Mouse (Mus musculus) megakaryocyte, embryonic 14.5 days (primary cell): Measurements from ENCODE around the gene Fgf8.

Source experiments
- FLI1 ChIP-seq: IDR thresholded peaks from 2 replicates; pipeline ENCODE4 v1.6.1; 2012; ENCODE audit warnings: low read length, inconsistent platforms, mixed read lengths
- GATA1 ChIP-seq: IDR thresholded peaks from 3 replicates; pipeline ENCODE4 v1.6.1; 2012; ENCODE audit warnings: mixed read lengths, low read length, inconsistent platforms, borderline replicate concordance

DNA sequence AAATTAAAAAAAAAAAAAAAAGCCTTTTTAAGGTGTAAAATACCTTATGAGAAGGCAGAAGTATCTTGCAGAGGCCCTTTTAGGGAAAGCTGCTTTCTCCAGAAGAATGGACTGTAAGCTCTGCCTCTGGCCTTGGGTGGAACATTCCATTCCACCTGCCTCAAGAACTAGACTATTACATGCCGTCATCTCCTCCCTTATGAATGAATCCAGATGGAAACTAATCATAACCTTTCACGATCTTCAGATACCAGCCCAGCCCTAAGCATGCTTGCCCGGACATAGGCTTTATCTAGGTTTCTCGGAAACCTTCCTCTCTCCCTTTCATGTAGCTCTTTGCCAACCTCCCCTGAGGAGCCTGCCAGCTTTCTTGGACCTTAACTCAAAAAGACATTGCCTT lies 45.6 kb upstream of the Fgf8 start:
- no peak for TF ChIP-seq GATA1
- no peak for TF ChIP-seq FLI1
